Mouse (Mus musculus) forebrain, embryonic 10.5 days (tissue): ENCODE data around the gene Ahsg. TPM values are rescaled to one million over a fixed set of nuclear protein-coding genes. Genes with fewer than 3 reads are reported as not detected.
A peak's percentile ranks its signal among the peaks of the same experiment; 100 is the strongest.

ENCODE experiments used
- DNase-seq: peaks from one replicate; pipeline ENCODE4 v3.0.0-alpha.2; 2017; ENCODE audit warnings: low spot score; ENCODE audit errors: extremely low spot score
- H3K27ac ChIP-seq: fragments of 300-500 bp; sonication (generic); 2 replicates; pipeline ENCODE4 v1.5.1; 2016; ENCODE audit warnings: mild to moderate bottlenecking
- H3K27me3 ChIP-seq: fragments of 300-500 bp; sonication (generic); 2 replicates; pipeline ENCODE4 v1.6.1; 2016; ENCODE audit warnings: mild to moderate bottlenecking; ENCODE audit not compliant: poor library complexity, severe bottlenecking
- H3K36me3 ChIP-seq: fragments of 300-500 bp; sonication (generic); replicated peaks from 2 replicates; pipeline ENCODE4 v1.6.1; 2016; ENCODE audit warnings: mild to moderate bottlenecking, moderate library complexity
- H3K4me1 ChIP-seq: fragments of 300-500 bp; sonication (generic); 2 replicates; pipeline ENCODE4 v1.6.1; 2016
- H3K4me3 ChIP-seq: fragments of 300-500 bp; sonication (generic); 2 replicates; pipeline ENCODE4 v1.5.1; 2016; ENCODE audit warnings: mild to moderate bottlenecking, moderate library complexity
- H3K9me3 ChIP-seq: fragments of 300-500 bp; sonication (generic); 2 replicates; pipeline ENCODE4 v1.6.1; 2016; ENCODE audit warnings: mild to moderate bottlenecking, moderate library complexity
- WGBS: fragments of 180-500 bp; shearing (Covaris S2); methylation state at CpG from one replicate; pipeline ENCODE4 v1.1.7; 2016; 5-methylcytosine and 5-hydroxymethylcytosine counted together
- polyA plus RNA-seq: library from polyadenylated mRNA; unstranded; fragments of >200 nt; fragmentation: Nextera tagmentation; extraction: Ambion mirVana; gene quantifications from 2 replicates; pipeline ENCODE4 v1.2.1, GENCODE M21; 2016

The Ahsg gene
- polyA plus RNA-seq: not detected in 2 replicates

GRCm38 (mm10) chr16:22890683-22891510 is at the start of gene Ahsg:
TSS of gene Ahsg (plus strand) at chr16:22891277.
- no peak within 1 kb of the TSS for H3K4me3 ChIP-seq
- no peaks in the 10 kb centered on the region for H3K36me3 ChIP-seq
- no peaks in the 10 kb centered on the region for H3K27me3 ChIP-seq
- WGBS: 89% methylated on average over 11 of the region's 11 CpGs
- no peak within 1 kb of the TSS for H3K27ac ChIP-seq
- peaks cover 20% of the 10 kb centered on the region for H3K4me1 ChIP-seq
- DNase-seq: no peak
- no peaks in the 10 kb centered on the region for H3K9me3 ChIP-seq

DNA sequence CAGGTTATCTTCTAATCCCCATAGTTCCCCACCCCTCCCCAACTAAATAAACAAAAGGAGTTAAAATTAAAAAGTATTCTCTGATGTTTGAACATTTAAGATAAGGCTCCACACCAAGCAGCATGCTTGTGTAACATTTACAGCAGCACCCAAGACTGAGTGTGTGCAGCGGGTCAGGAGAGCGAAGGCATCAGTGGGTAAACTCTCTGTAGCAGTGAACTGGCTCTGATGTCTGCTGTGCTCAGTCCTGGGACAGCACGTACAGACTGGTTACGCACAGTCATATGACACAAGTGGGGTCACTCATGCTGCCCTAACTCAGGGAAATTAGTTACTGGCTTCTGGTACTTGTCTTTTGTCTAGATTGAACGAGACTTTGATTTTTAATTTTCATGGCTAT is 48.2 kb upstream of the Ahsg start:
- H3K27ac ChIP-seq: no peak overlapping the region
- peaks cover 35% of the 10 kb centered on the region for H3K36me3 ChIP-seq
- 98% methylated on average over 5 of the region's 5 CpGs for WGBS
- no peaks in the 10 kb centered on the region for H3K27me3 ChIP-seq
- H3K9me3 ChIP-seq: no peaks in the 10 kb centered on the region
- no peak for DNase-seq
- peaks cover 14% of the 10 kb centered on the region for H3K4me1 ChIP-seq
- H3K4me3 ChIP-seq: no peak overlapping the region

DNA sequence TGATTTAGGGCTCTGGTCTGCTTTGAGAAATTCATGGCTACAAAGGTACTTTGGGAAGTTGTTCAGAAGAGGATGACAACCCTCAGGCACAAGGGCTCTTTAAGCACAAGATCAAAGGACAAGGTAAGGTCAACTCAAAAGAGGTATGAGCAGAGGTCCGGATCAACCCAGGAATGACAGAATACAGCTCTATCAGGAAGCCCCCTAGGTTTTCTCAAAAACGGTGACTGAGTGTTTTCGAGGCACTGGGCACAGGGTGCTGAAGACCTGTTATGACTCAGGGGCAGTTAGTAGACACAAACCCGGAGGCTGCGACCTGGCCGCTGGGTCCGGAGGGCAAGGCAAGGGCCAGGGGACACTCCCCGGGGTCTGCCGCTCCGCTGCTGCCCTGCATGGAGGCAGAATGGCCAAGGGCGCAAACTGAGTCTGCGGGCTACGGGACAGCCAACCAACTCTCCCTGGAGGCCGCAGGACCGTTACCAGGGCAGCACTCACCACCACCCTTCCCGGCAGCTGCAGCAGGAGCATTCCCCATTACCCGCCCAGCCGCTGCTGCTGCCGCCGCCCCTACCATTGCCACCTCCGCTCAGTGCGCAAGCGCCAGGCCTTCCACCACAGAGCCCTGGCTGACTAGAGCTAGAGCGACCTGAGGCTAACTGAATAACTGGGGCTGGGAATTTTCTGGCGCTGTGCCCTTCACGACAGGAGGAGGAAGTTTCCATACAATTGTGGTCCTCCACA is 46.8 kb upstream of the Ahsg start:
- Histone ChIP-seq H3K9me3 (no peaks in the 10 kb centered on the region), H3K4me3 (peak overlapping the region; percentile 64), H3K27me3 (no peaks in the 10 kb centered on the region), H3K36me3 (peaks cover 24% of the 10 kb centered on the region), H3K4me1 (peaks cover 14% of the 10 kb centered on the region), H3K27ac (peak overlapping the region; percentile 85)
- peak; percentile 80 for DNase-seq
- 7% methylated on average over 26 of the region's 26 CpGs for WGBS

GRCm38 (mm10) chr16:22844834-22845233 is 46.2 kb upstream of the Ahsg start:
- Histone ChIP-seq H3K27ac (peak overlapping the region; percentile 85), H3K4me1 (peaks cover 14% of the 10 kb centered on the region), H3K9me3 (no peaks in the 10 kb centered on the region), H3K4me3 (peak overlapping the region; percentile 64), H3K36me3 (peaks cover 18% of the 10 kb centered on the region), H3K27me3 (no peaks in the 10 kb centered on the region)
- DNase-seq: no peak
- 75% methylated on average over 5 of the region's 5 CpGs for WGBS

GRCm38 (mm10) chr16:22845481-22845880 is 45.6 kb upstream of the Ahsg start:
- no peak overlapping the region for H3K4me3 ChIP-seq
- peaks cover 14% of the 10 kb centered on the region for H3K36me3 ChIP-seq
- H3K9me3 ChIP-seq: no peaks in the 10 kb centered on the region
- WGBS: 89% methylated on average over 4 of the region's 4 CpGs
- no peak overlapping the region for H3K27ac ChIP-seq
- no peaks in the 10 kb centered on the region for H3K27me3 ChIP-seq
- no peak for DNase-seq
- H3K4me1 ChIP-seq: peaks cover 14% of the 10 kb centered on the region

DNA sequence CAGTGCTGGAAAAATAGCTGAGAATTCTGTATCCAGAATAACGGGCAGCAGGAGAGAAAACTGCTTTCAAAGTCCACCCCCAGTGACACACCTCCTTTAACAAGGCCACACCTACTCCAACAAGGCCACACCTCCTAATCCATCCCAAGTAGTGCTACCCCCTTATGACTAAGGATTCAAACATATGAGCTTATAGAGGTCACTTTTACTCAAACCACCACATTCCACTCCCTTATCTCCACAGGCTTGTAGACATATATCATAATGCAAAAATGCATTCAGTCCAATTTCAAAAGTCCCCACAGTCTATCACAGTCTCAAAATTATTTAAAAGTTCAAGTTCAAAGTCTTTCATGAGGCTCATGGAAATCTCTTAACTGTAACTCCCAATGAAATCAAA is 43.4 kb upstream of the Ahsg start:
- Histone ChIP-seq H3K4me1 (peaks cover 14% of the 10 kb centered on the region), H3K36me3 (peaks cover 3% of the 10 kb centered on the region; the same call in 1 of the 2 replicates), H3K9me3 (no peaks in the 10 kb centered on the region), H3K4me3 (no peak overlapping the region), H3K27me3 (no peaks in the 10 kb centered on the region), H3K27ac (no peak overlapping the region)
- DNase-seq: no peak
- WGBS: 95% methylated on average over 1 of the region's 1 CpGs

DNA sequence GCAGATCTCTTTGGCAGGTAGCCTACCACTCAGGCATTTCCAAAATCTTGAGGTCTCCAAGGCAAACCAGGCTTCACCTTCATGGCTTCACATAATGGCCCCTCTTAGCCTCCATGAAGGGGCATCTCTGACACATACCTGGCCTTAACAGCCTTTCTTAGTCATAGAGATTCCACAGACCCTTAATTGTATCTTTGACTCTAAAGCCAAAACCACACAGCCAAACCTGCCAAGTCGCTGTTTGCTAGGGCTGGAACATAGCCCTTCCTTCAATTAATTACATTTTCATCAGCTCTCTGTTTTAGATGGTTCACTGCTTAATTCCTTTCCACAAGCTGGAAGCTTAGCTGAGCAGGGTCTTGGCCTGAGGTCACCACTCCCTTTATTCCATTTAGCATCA is 42.7 kb upstream of the Ahsg start:
- Histone ChIP-seq H3K4me3 (no peak overlapping the region), H3K27ac (no peak overlapping the region), H3K27me3 (no peaks in the 10 kb centered on the region), H3K36me3 (peaks cover 5% of the 10 kb centered on the region; the same call in 1 of the 2 replicates), H3K4me1 (peaks cover 14% of the 10 kb centered on the region), H3K9me3 (no peaks in the 10 kb centered on the region)
- 89% methylated on average over 1 of the region's 1 CpGs for WGBS
- no peak for DNase-seq

DNA sequence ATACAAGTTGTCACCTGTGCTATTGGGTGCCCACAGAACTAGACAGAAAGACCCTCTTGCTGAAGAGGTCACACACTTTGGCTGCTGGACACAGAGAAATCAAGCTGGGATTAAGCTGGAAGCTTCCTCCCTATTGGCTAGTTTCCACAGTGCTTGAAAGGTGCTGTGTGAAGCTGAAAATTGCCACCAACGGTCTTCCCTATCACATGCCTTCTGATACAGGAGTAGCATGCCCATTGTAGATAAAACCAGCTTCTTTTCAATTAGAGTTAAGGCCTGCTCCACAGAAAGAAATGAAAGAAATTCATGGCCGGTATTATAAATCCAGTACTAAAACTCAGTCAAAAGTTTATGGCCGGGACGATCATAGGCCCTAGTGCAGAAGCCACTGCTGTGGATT is 38.4 kb upstream of the Ahsg start:
- Histone ChIP-seq H3K36me3 (peaks cover 22% of the 10 kb centered on the region), H3K27me3 (no peaks in the 10 kb centered on the region), H3K27ac (no peak overlapping the region), H3K9me3 (no peaks in the 10 kb centered on the region), H3K4me1 (peaks cover 12% of the 10 kb centered on the region), H3K4me3 (no peak overlapping the region)
- 90% methylated on average over 4 of the region's 4 CpGs for WGBS
- DNase-seq: no peak

DNA sequence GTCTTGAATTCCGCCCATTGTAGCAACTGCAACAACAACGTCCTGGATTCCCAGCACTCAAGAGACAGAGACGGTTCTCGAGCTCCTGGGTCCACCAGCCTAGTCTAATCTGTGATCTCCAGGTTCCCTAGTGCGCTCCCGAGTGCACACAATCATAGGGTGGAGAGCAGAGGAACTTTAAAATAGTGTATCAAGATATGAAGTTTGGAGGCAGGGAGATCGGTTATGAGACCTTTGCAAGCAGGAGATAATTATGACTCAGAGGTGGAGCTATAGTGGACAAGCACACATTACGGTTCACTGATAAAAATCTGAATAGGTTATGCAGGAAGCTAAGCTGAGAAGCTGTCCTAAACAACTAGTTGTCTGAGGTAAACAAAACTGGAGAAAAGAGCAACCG is 34.3 kb upstream of the Ahsg start:
- H3K27ac ChIP-seq: peak overlapping the region; percentile 90
- WGBS: 20% methylated on average over 9 of the region's 9 CpGs

DNA sequence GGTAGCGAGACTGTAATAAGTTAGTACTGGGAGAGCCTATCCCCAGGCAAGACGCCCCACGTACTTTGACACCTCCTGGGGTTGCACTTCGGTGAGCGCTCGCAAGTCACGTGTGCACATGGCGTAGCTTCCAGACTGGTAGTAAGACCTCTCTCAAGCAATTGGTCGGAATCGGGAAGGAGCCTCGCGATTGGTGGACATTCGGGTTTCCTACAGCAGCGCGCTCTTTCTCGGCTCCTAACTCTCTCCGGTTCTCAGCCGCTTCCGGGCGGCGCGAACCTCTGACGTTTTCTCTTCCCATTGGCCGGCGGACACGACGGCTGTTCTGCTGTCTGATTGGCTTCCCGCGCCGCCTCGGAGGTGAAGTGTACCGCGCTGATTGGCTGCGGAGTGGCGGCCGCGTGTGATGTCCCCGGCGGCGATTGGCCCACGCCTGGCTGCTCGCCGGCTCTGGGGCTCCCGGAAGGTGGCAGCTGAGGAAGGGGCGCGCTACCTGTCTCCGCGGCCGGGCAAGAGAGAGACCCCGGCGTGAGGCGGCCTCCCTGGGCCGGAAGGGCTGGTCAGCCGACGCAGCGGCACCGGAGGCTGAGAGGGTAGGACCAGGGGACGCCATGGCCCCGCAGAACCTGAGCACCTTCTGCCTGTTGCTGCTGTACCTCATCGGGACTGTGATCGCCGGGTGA is 33.5 kb upstream of the Ahsg start, which contains the start of the genes Tbccd1 and Dnajb11:
TSS of gene Tbccd1 (minus strand) at position 239 of the 683 bp plus-strand sequence.
TSS of gene Dnajb11 (plus strand) at position 415 of the 683 bp plus-strand sequence.
- peaks cover 22% of the 10 kb centered on the region for H3K4me1 ChIP-seq
- H3K4me3 ChIP-seq: peak within 1 kb of the TSS; percentile 93
- H3K9me3 ChIP-seq: no peaks in the 10 kb centered on the region
- peak within 1 kb of the TSS; percentile 90 for H3K27ac ChIP-seq
- peak; percentile 99 for DNase-seq
- under 1% methylated on average over 62 of the region's 62 CpGs for WGBS
- H3K27me3 ChIP-seq: no peaks in the 10 kb centered on the region
- peaks cover 33% of the 10 kb centered on the region for H3K36me3 ChIP-seq

More for the DNA sequence above, 34.3 kb upstream of the Ahsg start:
- Histone ChIP-seq H3K9me3 (no peaks in the 10 kb centered on the region), H3K36me3 (peaks cover 25% of the 10 kb centered on the region), H3K27me3 (no peaks in the 10 kb centered on the region), H3K4me3 (peak overlapping the region; percentile 93), H3K4me1 (peaks cover 22% of the 10 kb centered on the region)
- no peak for DNase-seq

- peaks cover 63% of the 10 kb centered on the region for H3K36me3 ChIP-seq
- no peak overlapping the region for H3K27ac ChIP-seq
- H3K9me3 ChIP-seq: no peaks in the 10 kb centered on the region
- DNase-seq: no peak
- 92% methylated on average over 8 of the region's 8 CpGs for WGBS
- no peaks in the 10 kb centered on the region for H3K4me1 ChIP-seq
- H3K27me3 ChIP-seq: no peaks in the 10 kb centered on the region
- H3K4me3 ChIP-seq: no peak overlapping the region
These were observed 18.7 kb upstream of the Ahsg start for GRCm38 (mm10) chr16:22872397-22872796.

- DNase-seq: no peak
- H3K4me3 ChIP-seq: no peak overlapping the region
- H3K27ac ChIP-seq: no peak overlapping the region
- H3K36me3 ChIP-seq: peaks cover 54% of the 10 kb centered on the region
- no peaks in the 10 kb centered on the region for H3K27me3 ChIP-seq
- H3K4me1 ChIP-seq: no peaks in the 10 kb centered on the region
- 80% methylated on average over 4 of the region's 4 CpGs for WGBS
- H3K9me3 ChIP-seq: no peaks in the 10 kb centered on the region
These were observed 17.7 kb upstream of the Ahsg start for GRCm38 (mm10) chr16:22873369-22873768.
